Mouse (Mus musculus): ENCODE measurements at regions not wholly inside any gene's neighbourhood (a gene's known extent, or its start where the extent isn't known, plus 50 kb on each side); places are given as distances from the start of the nearest gene placed in this dataset.

- DNase-seq (ENCODE audit: low spot score): no peak
- intact Hi-C loops (cut with DNase I): no loop called here
Observed at GRCm38 (mm10) chr4:54128717-54129698, 303.2 kb downstream of the Tmem38b start.

GRCm38 (mm10) chr4:54156146-54156545 lies 330.3 kb downstream of the Tmem38b start:
- DNase-seq (ENCODE audit: low spot score): no peak
- intact Hi-C loops (cut with DNase I): no loop called here

- intact Hi-C loops (cut with DNase I): no loop called here
- DNase-seq (ENCODE audit: low spot score): no peak
Observed at GRCm38 (mm10) chr4:54161337-54161993, 335.6 kb downstream of the Tmem38b start.

GRCm38 (mm10) chr4:54162308-54162707 lies 336.5 kb downstream of the Tmem38b start:
- no peak for DNase-seq (ENCODE audit: low spot score)
- intact Hi-C loops (cut with DNase I): no loop called here

- intact Hi-C loops (cut with DNase I): no loop called here
- no peak for DNase-seq (ENCODE audit: low spot score)
Observed at GRCm38 (mm10) chr4:54170202-54170931, 344.5 kb downstream of the Tmem38b start.

GRCm38 (mm10) chr4:54184213-54184612 lies 358.4 kb downstream of the Tmem38b start:
- DNase-seq (ENCODE audit: low spot score): no peak
- intact Hi-C loops (cut with DNase I): no loop called here

GRCm38 (mm10) chr4:54195734-54196133 lies 369.9 kb downstream of the Tmem38b start:
- intact Hi-C loops (cut with DNase I): no loop called here
- DNase-seq (ENCODE audit: low spot score): no peak

- intact Hi-C loops (cut with DNase I): no loop called here
- DNase-seq (ENCODE audit: low spot score): no peak
Observed at GRCm38 (mm10) chr4:54202440-54202839, 376.6 kb downstream of the Tmem38b start.

GRCm38 (mm10) chr4:54224572-54224971 lies 398.7 kb downstream of the Tmem38b start:
- DNase-seq (ENCODE audit: low spot score): no peak
- intact Hi-C loops (cut with DNase I): no loop called here

Measured in heart, postnatal 25 days (tissue).